Mouse (Mus musculus) thymus, postnatal 4 days (tissue): ENCODE measurements around the gene Gm17079.
"Not testable (repeated sequence)": the region's sequence is repeated elsewhere in the genome, so short reads cannot be mapped to it uniquely, and the experiment has no call there.

ENCODE experiments used
- DNase-seq: peaks from one replicate; pipeline ENCODE4 v3.0.0; 2021

The Gm17079 gene

GRCm38 (mm10) chr14:51695368-51695767 is at the start of gene Gm17079:
Gm17079 (minus strand) TSS chr14:51695468.
- DNase-seq: not testable (repeated sequence)

DNA sequence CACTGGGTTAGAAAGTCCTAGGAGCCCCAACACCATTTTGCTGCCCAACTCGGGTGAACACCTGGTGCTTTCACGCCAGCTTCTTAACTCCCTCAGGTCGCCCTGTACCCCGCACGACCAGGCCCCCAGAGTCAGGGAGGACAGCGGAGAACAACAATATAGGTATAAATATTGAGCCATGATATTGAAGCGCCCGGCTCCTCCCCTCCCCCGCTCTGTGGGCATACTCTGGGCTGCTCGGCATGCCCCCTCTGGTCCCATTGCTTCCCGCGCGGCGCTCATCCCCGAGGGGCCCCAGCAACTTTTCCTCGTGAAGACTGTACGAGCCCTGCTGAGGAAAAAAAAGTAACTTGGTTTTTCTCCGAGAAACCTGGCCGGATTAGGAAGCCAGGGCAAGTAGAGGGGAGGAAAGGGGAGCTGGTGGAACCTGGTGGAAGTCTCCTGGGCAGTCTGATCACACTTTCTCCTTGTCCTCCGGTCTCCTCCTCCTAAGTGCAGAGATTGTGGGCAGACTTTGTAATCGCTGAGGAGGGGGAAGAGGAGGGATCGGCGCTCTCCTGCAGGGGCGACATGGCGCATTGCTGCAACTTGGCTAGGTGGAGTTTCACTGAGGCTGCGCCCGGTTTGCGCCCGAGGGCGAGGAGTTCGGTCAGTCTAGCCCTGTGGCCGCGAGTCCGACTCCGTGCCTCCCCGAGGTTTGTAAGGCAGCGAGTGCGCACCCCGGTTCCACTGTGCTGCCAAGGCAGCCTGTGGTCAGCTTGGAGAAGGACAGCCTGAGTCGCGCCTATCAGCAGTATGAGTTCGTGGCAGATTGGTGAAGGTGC is 45.3 kb upstream of the Gm17079 start:
- no peak for DNase-seq

DNA sequence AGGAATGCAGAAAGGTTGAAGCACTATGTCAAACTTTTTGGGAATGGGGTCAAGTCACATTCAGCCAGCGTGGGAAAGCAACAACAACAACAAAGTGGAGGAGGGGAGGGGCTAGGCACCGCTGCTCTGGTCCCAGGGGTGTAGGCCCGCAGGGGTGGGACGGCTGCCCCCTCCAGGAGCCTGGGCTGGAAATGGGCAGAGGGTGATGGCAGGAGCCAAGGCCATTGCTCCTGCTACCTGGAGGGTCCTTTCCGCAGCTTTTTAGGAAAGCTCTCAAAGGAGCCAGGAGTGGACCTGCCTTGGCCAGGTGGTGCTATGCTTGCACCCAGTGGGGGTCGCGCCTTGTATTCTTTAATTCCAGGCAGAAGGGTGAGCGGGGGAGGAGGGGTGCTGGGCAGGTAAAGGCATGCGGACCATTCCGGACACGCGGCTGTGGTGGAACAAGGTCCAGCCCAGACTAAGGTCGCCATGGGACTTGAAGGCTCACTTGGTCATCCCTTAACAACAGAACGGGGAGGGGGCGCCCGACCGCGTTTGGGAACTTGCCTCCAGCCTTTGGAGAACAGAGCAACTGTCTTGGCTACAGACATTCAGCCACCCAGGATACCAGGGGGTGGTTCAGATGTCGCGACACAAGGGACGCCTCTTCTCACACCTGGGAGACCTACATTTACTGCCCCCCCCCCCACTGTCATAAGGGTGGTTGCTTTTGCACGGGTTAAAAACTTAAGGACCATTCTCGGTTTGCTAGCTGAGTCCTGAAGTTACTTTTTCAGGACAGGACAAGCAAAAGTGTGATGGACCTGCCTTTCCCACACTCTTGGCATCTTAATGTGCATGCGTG is 44.1 kb upstream of the Gm17079 start:
- no peak for DNase-seq

GRCm38 (mm10) chr14:51738411-51739149 is 43.3 kb upstream of the Gm17079 start:
- no peak for DNase-seq

DNA sequence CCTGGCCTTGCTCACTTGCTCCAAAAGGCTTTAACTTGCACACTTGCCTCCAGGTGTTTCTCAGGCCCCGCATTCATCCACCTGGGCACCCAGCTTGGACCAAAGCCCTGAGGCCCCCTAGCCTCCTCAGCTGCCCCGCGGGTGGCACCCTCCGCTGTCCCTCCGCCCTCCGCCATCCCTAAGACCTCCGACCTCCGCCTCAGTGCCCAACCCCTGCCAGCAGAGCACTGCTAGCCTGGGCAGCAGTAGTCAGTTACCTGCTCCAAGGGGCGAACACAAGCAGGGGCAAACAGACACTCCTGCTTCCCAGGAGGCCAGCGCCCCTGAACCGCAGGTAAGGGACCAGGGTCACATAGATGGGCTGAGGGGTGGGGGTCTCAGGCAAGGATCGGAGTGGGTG is 42.7 kb upstream of the Gm17079 start:
- no peak for DNase-seq

DNA sequence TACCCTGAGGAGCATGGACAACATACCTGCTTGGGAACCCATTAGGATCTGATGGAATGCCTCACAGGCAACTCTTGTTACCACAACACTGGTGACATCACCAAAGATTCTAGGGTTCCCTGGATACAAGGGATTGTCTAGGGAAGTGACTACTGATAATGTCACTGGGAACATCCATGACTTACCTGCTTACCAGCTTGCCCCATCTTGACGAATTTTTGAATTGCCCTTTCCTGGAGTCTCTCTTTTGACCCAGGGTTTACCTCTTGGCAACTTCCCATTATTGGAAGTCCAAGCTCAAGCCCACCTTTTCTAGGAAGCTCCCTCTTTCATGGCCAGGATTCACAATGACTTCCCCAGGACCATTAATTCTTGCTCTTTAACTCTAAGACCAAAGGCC is 21.8 kb upstream of the Gm17079 start, which contains the start of gene Gm5800:
Gene Gm5800 (minus strand): TSS at position 101 of the 400 bp plus-strand sequence.
- no peak for DNase-seq

- DNase-seq: no peak
Measured at GRCm38 (mm10) chr14:51677269-51677668, 18.0 kb downstream of the Gm17079 start.
